Mouse (Mus musculus) liver, embryonic 14.5 days (tissue): Measurements from ENCODE around the gene Polr2e. TPM values are rescaled to one million over a fixed set of nuclear protein-coding genes. Genes with fewer than 3 reads are reported as not detected.

ENCODE experiments used
- ATAC-seq: fragments of 200-750 bp; cut with Nextera tagmentation; 2 replicates; pipeline ENCODE4 v1.8.0; 2017; ENCODE audit warnings: moderate number of reproducible peaks, mild to moderate bottlenecking, moderate library complexity; ENCODE audit not compliant: insufficient read depth
- DNase-seq, 3 experiments: peaks; one replicate each; pipeline ENCODE4 v3.0.0-alpha.2; 2012 to 2013; ENCODE audit warnings: low read depth in 3 of 3, low spot score in 3 of 3
- H3K27ac ChIP-seq: fragments of 300-500 bp; sonication (generic); 2 replicates; pipeline ENCODE4 v1.5.1; 2014; ENCODE audit warnings: moderate library complexity, mild to moderate bottlenecking, control low read depth, inconsistent platforms
- H3K27me3 ChIP-seq: fragments of 300-500 bp; sonication (generic); 2 replicates; pipeline ENCODE4 v1.6.1; 2014; ENCODE audit warnings: mild to moderate bottlenecking, low read length, moderate library complexity; ENCODE audit not compliant: control insufficient read depth, insufficient read depth
- H3K36me3 ChIP-seq: fragments of 300-500 bp; sonication (generic); replicated peaks from 2 replicates; pipeline ENCODE4 v1.6.1; 2014; ENCODE audit warnings: low read depth; ENCODE audit not compliant: control insufficient read depth, insufficient read depth
- H3K4me1 ChIP-seq, 2 experiments: fragments of 200-500 bp in 1 of 2; fragments of 300-500 bp in 1 of 2; sonication (generic) in 1 of 2; replicated peaks; 2 replicates each; pipeline ENCODE4 v1.6.1; 2012 to 2014; ENCODE audit warnings: antibody characterized with exemption in 1 of 2, inconsistent platforms in 1 of 2, low read length in 1 of 2; ENCODE audit not compliant: control insufficient read depth in 2 of 2, insufficient read depth in 2 of 2
- H3K4me2 ChIP-seq: fragments of 300-500 bp; sonication (generic); 2 replicates; pipeline ENCODE4 v1.6.1; 2014; ENCODE audit warnings: low read depth, mild to moderate bottlenecking, control low read depth, moderate library complexity
- H3K4me3 ChIP-seq, 2 experiments: fragments of 200-500 bp in 1 of 2; fragments of 300-500 bp in 1 of 2; sonication (generic) in 1 of 2; 2 replicates each; pipeline ENCODE4 v1.5.1; 2012 to 2014; ENCODE audit warnings: low read depth in 2 of 2, low read length in 2 of 2, mild to moderate bottlenecking in 2 of 2, control low read depth in 1 of 2, inconsistent platforms in 1 of 2, moderate library complexity in 1 of 2; ENCODE audit not compliant: insufficient read depth in 1 of 2
- H3K9ac ChIP-seq: fragments of 300-500 bp; sonication (generic); replicated peaks from 2 replicates; pipeline ENCODE4 v1.6.1; 2014; ENCODE audit warnings: mild to moderate bottlenecking, control low read depth, moderate library complexity
- H3K9me3 ChIP-seq: fragments of 300-500 bp; sonication (generic); 2 replicates; pipeline ENCODE4 v1.6.1; 2016; ENCODE audit warnings: low read length, mixed read lengths; ENCODE audit not compliant: control insufficient read depth
- CTCF ChIP-seq: IDR thresholded peaks from 2 replicates; pipeline ENCODE4 v1.5.1; 2016; ENCODE audit warnings: antibody characterized with exemption, low read depth, control low read depth
- EP300 ChIP-seq: IDR thresholded peaks from 2 replicates; pipeline ENCODE4 v1.6.1; 2016; ENCODE audit warnings: antibody characterized with exemption, low read depth
- WGBS: fragments of 180-500 bp; shearing (Covaris S2); extraction: QIAGEN DNeasy Blood & Tissue Kit; methylation state at CpG from one replicate; pipeline ENCODE4 v1.1.7; 2014; ENCODE audit not compliant: insufficient replicate concordance; 5-methylcytosine and 5-hydroxymethylcytosine counted together
- polyA plus RNA-seq, 2 experiments: library from polyadenylated mRNA; depleted of rRNA in 1 of 2; stranded (reverse) in 1 of 2; unstranded in 1 of 2; fragments of >200 nt; fragmentation: Nextera tagmentation in 1 of 2; extraction: Ambion mirVana in 1 of 2; gene quantifications; 2 replicates each; pipeline versions ENCODE4 v1.2.1 to v1.2.3; 2012 to 2014

Polr2e gene
- polyA plus RNA-seq, 2 experiments, result 88.0 to 121 TPM

DNA sequence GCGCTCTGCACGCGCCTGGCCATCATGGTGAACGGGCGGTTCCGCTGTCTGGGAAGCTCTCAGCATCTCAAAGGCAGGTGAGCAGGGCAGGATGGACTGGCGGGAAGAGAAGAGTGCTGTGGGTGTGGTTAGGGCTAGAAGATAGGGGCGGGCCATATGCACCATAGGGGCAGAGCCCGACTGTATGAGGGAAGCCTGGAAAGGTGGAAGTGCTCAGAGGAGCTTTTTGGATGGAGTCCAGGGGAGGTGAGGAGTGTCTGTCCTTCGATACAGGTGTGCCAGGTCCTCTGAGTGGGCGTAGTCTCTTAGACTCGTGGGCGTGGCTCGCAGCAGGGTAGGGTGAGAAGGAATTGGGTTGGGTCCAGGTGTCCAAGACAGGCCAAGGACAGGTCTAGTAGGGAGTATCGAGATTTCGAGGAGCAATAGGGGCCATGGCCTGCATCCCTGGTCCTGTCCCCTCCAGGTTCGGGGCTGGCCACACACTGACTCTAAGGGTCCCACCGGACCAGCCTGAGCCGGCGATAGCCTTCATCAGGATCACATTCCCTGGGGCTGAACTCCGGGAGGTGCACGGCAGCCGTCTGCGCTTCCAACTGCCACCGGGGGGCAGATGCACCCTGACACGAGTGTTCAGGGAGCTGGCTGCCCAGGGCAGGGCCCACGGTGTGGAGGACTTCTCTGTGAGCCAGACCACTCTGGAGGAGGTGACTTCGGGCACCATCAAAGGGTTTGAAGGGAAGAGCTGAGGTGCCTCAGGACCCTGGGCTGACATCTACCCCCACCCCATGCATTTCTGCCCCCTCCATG is 24.9 kb downstream of the Polr2e start:
- Histone ChIP-seq H3K27ac (no peak overlapping the region), H3K27me3 (no peaks in the 10 kb centered on the region), H3K36me3 (peaks cover 41% of the 10 kb centered on the region), H3K9me3 (peaks cover 15% of the 10 kb centered on the region), H3K4me3 (no peak overlapping the region), H3K4me1 (peaks cover 18 to 19% of the 10 kb centered on the region in 2 experiments), H3K4me2 (no peak overlapping the region), H3K9ac (no peak overlapping the region)
- no peak for DNase-seq
- TF ChIP-seq EP300 (no peak), CTCF (peak; percentile 61)
- WGBS, result 69% methylated on average over 28 of the region's 28 CpGs
- no peak for ATAC-seq

DNA sequence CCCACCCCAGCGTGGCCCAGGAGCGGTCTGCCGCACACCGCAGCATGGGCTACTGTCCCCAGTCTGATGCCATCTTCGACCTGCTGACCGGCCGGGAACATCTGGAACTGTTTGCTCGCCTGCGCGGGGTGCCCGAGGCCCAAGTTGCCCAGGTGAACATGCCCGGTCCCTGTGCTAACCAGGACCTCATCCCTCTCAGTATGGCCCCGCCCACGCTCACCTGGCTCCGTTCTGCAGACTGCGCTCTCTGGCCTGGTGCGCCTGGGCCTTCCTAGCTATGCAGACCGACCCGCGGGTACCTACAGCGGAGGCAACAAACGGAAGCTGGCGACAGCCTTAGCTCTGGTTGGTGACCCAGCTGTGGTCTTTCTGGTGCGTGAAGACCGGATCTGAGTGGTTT is 26.0 kb downstream of the Polr2e start:
- Histone ChIP-seq H3K4me3 (no peak overlapping the region), H3K9me3 (peaks cover 15% of the 10 kb centered on the region), H3K27me3 (no peaks in the 10 kb centered on the region), H3K4me2 (no peak overlapping the region), H3K4me1 (peaks cover 8 to 11% of the 10 kb centered on the region in 2 experiments), H3K27ac (no peak overlapping the region), H3K9ac (no peak overlapping the region), H3K36me3 (peaks cover 52% of the 10 kb centered on the region)
- 77% methylated on average over 25 of the region's 25 CpGs for WGBS
- TF ChIP-seq CTCF (no peak), EP300 (no peak)
- ATAC-seq, result no peak
- DNase-seq, result no peak

DNA sequence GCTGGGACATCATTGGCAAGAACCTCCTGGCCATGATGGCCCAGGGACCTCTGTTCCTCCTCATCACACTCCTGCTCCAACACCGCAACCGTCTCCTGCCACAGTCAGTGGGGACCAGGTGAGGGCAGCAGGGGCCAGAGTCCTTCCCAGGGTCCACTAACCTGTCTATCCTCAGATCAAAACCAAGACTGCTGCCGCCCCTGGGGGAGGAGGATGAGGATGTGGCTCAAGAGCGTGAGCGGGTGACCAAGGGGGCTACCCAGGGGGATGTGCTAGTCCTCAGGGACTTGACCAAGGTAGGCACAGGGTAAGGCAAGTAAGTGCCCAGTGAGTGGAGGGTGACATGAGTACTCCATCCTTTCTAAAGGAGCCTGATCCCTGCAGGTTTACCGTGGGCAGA is 27.9 kb downstream of the Polr2e start:
- ATAC-seq (no peak), DNase-seq (no peak)
- TF ChIP-seq EP300 (no peak), CTCF (no peak)
- H3K27ac ChIP-seq, result no peak overlapping the region
- no peaks in the 10 kb centered on the region for H3K27me3 ChIP-seq
- H3K9ac ChIP-seq, result no peak overlapping the region
- peaks cover under 1 to 5% of the 10 kb centered on the region in 2 experiments; a peak in 2 of 4 replicates for H3K4me1 ChIP-seq
- H3K4me2 ChIP-seq, result no peak overlapping the region
- peaks cover 67% of the 10 kb centered on the region for H3K36me3 ChIP-seq
- no peak overlapping the region for H3K4me3 ChIP-seq
- WGBS, result 86% methylated on average over 6 of the region's 6 CpGs
- H3K9me3 ChIP-seq, result peaks cover 15% of the 10 kb centered on the region

DNA sequence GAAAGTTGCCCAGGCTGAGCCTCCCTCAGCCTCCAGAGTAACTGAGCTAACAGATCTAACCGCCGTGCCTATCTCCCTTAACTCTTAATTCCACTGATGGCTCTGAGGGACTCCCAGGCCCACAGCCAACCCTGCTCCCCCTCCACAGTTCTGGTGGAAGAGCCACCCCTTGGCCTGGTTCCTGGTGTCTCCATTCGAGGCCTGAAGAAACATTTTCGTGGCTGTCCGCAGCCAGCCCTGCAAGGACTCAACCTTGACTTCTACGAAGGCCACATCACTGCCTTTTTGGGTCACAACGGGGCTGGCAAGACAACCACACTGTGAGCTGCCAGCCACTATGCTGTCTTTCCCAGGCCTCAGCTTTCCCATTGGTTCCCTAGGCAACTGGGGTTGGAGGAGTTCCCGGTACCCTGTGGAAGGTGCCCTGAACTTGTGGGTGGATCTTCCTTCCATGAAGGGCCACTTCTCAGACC is 35.3 kb downstream of the Polr2e start:
- DNase-seq, result no peak
- Histone ChIP-seq H3K4me3 (no peak overlapping the region), H3K4me1 (peaks cover 21 to 29% of the 10 kb centered on the region in 2 experiments), H3K9me3 (no peaks in the 10 kb centered on the region), H3K4me2 (no peak overlapping the region), H3K9ac (no peak overlapping the region), H3K36me3 (peaks cover 42% of the 10 kb centered on the region), H3K27ac (no peak overlapping the region), H3K27me3 (no peaks in the 10 kb centered on the region)
- TF ChIP-seq CTCF, result no peak
- no peak for TF ChIP-seq EP300
- no peak for ATAC-seq
- 63% methylated on average over 8 of the region's 8 CpGs for WGBS

DNA sequence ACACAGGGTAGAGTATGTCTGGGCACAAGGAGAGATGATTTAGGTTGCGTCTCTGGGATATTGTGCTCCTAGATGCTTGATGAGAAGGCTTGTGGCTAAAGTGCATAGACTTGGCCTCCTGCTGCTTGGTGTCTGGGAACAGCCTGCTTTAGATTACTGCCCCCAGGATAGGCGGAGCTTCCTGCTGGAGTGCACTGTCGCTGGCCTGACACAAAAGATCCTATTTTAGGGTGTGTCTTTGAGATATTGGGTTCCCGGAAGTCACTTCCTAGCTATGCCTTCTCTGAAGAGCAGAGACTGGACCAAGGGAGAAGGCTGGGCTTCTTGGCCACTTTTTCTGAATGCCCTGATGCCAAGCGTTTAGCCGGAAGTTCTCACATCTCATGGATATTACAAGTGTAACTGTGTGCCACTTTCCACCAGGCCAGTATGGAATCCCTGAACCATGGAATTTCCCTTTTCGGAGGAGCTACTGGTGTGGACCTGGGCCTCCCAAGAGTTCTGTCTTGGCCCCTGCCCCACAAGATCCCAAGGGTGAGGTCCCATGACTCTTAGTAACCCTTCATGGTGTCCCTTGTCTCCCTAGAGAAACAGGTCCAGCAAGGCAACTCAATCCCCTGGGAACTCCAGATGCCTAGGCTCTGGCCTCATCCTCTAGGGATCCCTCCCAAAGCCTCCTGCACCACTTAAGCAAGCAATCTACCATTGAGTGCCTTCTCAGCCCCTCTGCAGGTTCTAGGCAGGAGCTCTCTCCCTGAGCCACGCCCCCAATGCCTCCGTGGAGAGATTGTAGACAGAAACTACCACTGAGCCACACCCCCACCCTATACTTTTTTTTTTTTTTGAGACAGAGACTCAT is 36.0 kb downstream of the Polr2e start:
- Histone ChIP-seq H3K4me1 (peaks cover 21 to 29% of the 10 kb centered on the region in 2 experiments), H3K4me2 (peak overlapping the region; percentile 32), H3K27ac (peak overlapping the region; percentile 17; the same call in 1 of the 2 replicates), H3K36me3 (peaks cover 40% of the 10 kb centered on the region), H3K9me3 (no peaks in the 10 kb centered on the region), H3K27me3 (no peaks in the 10 kb centered on the region), H3K4me3 (no peak overlapping the region), H3K9ac (no peak overlapping the region)
- DNase-seq, result peak in 1 of 3 experiments; percentile 52
- TF ChIP-seq EP300, result no peak
- no peak for TF ChIP-seq CTCF
- 34% methylated on average over 9 of the region's 9 CpGs for WGBS
- ATAC-seq, result peak; percentile 55
